Mouse (Mus musculus) small intestine, adult 2 months (tissue): ENCODE data around the gene Tdrd9.

Source experiments
- CTCF ChIP-seq: fragments of 200-500 bp; IDR thresholded peaks from 2 replicates; pipeline ENCODE4 v1.5.1; 2012; ENCODE audit warnings: low read depth, mild to moderate bottlenecking, control low read depth, inconsistent platforms, low read length, moderate library complexity, mixed read lengths; ENCODE audit not compliant: insufficient replicate concordance, insufficient read length; ENCODE audit errors: extremely low read depth
- POLR2A ChIP-seq: fragments of 200-500 bp; IDR thresholded peaks from 2 replicates; pipeline ENCODE4 v1.6.1; 2012; ENCODE audit warnings: low read depth, mild to moderate bottlenecking, control low read depth, inconsistent platforms, low read length, moderate library complexity

DNA sequence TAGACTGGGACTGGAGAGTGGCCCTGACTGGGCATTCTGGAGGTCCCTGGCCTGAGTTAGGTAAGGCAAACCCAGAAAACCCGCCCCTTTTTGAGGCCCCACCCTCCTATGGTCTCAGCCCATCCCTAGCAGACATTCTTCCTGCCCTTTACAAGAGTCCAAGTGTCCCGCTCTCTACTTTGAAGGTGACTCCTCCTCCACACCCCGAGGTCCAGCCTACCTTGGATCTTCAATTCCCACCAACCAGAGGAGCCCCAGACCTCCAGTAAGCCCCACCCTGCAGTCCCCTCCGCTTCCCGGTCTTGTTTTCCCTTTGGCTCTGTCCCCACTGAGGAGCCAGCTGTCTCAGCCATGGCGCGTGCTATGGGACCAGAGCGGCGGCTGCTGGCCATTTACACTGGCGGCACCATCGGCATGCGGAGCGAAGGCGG, 135.2 kb downstream of the Tdrd9 start, which contains the start of gene Aspg:
- no peak for TF ChIP-seq CTCF
- 0 out of 2 replicates have a peak, but pooled peaks have one; percentile 16 for TF ChIP-seq POLR2A
